In genomic region chr7:78443373-78444036, GRCm38 (mm10) we compare ENCODE assay signal across 29 mouse cellular contexts.
DNase-seq lines count a peak whose midpoint lies in the region; ATAC-seq and TF ChIP-seq lines count a peak whose summit lies in the region.
"Had no signal": no experiment of that assay in that cellular context is flagged by ENCODE, and none has a peak within 500 bp of the region (broad histone marks: within the 10 kb centered on the region; RNA-seq: fewer than 3 reads in every experiment).

No protein-coding gene starts in this region.

- DNase-seq in forebrain, embryonic 10.5 days (ENCODE audit: extremely low spot score, low spot score), result no peak
- peak; percentile 47 for DNase-seq in brain, embryonic 14.5 days (ENCODE audit: low read depth)
- peak; percentile 77 for DNase-seq in cerebellum, adult 9-10 months
- peak; percentile 26 to 53 for DNase-seq in cerebellum, postnatal 36 days
- DNase-seq in left cerebral cortex, adult 18-20 months (ENCODE audit: low spot score in 2 of 2), result no peak
- no peak for DNase-seq in hindbrain, postnatal 0 days (ENCODE audit: low spot score)
- DNase-seq in kidney, adult 9 months, result no peak
- DNase-seq: adrenal gland, postnatal 10 days; gastrocnemius, postnatal 25 days; heart, adult 18-20 months; heart, postnatal 4 days; kidney, adult 11 months; kidney, postnatal 25 days; layer of hippocampus, postnatal 36 days; lung, embryonic 14.5 days; lung, postnatal 14 days; midbrain, embryonic 14.5 days; right cerebral cortex, postnatal 25 days had no signal

- peak; percentile 61; the same call in 1 of the 2 replicates for ATAC-seq in forebrain, embryonic 13.5 days
- no peak for ATAC-seq in hindbrain, postnatal 0 days
- ATAC-seq: Patski had no signal

- WGBS in forebrain, embryonic 13.5 days, result 85% methylated on average over 5 of the region's 5 CpGs
- WGBS in forebrain, embryonic 10.5 days, result 87% methylated on average over 5 of the region's 5 CpGs
- WGBS in hindbrain, postnatal 0 days, result 87% methylated on average over 5 of the region's 5 CpGs

- no peak for TF ChIP-seq CTCF in brain, embryonic 14.5 days (IDR thresholded peaks at IDR 0.05; ENCODE audit: borderline replicate concordance, extremely low read depth, insufficient read depth, insufficient read length)
- no peak for TF ChIP-seq CTCF in hindbrain, postnatal 0 days (IDR thresholded peaks at IDR 0.05; ENCODE audit: low read depth)

- no peaks in the 10 kb centered on the region for H3K27me3 ChIP-seq in forebrain, embryonic 13.5 days
- no peaks in the 10 kb centered on the region for H3K27me3 ChIP-seq in forebrain, embryonic 10.5 days (ENCODE audit: poor library complexity, severe bottlenecking)
- no peaks in the 10 kb centered on the region for H3K27me3 ChIP-seq in hindbrain, postnatal 0 days (ENCODE audit: insufficient read depth, low read length)
- H3K27me3 ChIP-seq: embryonic facial prominence, embryonic 15.5 days; hindbrain, embryonic 13.5 days; kidney, embryonic 15.5 days; limb, embryonic 12.5 days; liver, embryonic 15.5 days; neural tube, embryonic 15.5 days; Patski; stomach, embryonic 15.5 days had no signal

- H3K4me1 ChIP-seq in forebrain, embryonic 13.5 days, result no peaks in the 10 kb centered on the region
- H3K4me1 ChIP-seq in forebrain, embryonic 10.5 days, result no peaks in the 10 kb centered on the region
- H3K4me1 ChIP-seq in hindbrain, postnatal 0 days (ENCODE audit: insufficient read depth, low read length), result no peaks in the 10 kb centered on the region
- H3K4me1 ChIP-seq: embryonic facial prominence, embryonic 10.5 days; embryonic facial prominence, embryonic 15.5 days; hindbrain, embryonic 13.5 days; kidney, embryonic 15.5 days; limb, embryonic 12.5 days; liver, embryonic 15.5 days; stomach, embryonic 15.5 days had no signal

- H3K9me3 ChIP-seq in forebrain, embryonic 13.5 days (replicated peaks), result no peaks in the 10 kb centered on the region
- H3K9me3 ChIP-seq in forebrain, embryonic 10.5 days, result no peaks in the 10 kb centered on the region
- H3K9me3 ChIP-seq in hindbrain, postnatal 0 days (ENCODE audit: low read length), result no peaks in the 10 kb centered on the region
- H3K9me3 ChIP-seq: embryonic facial prominence, embryonic 10.5 days; embryonic facial prominence, embryonic 15.5 days; hindbrain, embryonic 13.5 days; kidney, embryonic 15.5 days; limb, embryonic 12.5 days; liver, embryonic 15.5 days; neural tube, embryonic 15.5 days; stomach, embryonic 15.5 days had no signal

- no peak overlapping the region for H3K27ac ChIP-seq in forebrain, embryonic 13.5 days
- no peak overlapping the region for H3K27ac ChIP-seq in forebrain, embryonic 10.5 days
- no peak overlapping the region for H3K27ac ChIP-seq in hindbrain, postnatal 0 days
- H3K27ac ChIP-seq: embryonic facial prominence, embryonic 10.5 days; embryonic facial prominence, embryonic 15.5 days; hindbrain, embryonic 13.5 days; kidney, embryonic 15.5 days; limb, embryonic 12.5 days; liver, embryonic 15.5 days; neural tube, embryonic 15.5 days; stomach, embryonic 15.5 days had no signal

- no peak overlapping the region for H3K4me2 ChIP-seq in forebrain, embryonic 13.5 days
- H3K4me2 ChIP-seq in hindbrain, postnatal 0 days (ENCODE audit: low read depth, low read length), result no peak overlapping the region
- H3K4me2 ChIP-seq: embryonic facial prominence, embryonic 15.5 days; heart, embryonic 11.5 days; hindbrain, embryonic 13.5 days; kidney, embryonic 15.5 days; limb, embryonic 12.5 days; liver, embryonic 15.5 days; lung, embryonic 14.5 days; neural tube, embryonic 15.5 days; stomach, embryonic 15.5 days had no signal

- H3K36me3 ChIP-seq in forebrain, embryonic 13.5 days (ENCODE audit: poor library complexity, severe bottlenecking), result peaks cover 8% of the 10 kb centered on the region; the same call in 1 of the 2 replicates
- no peaks in the 10 kb centered on the region for H3K36me3 ChIP-seq in forebrain, embryonic 10.5 days (replicated peaks)
- H3K36me3 ChIP-seq in hindbrain, postnatal 0 days (ENCODE audit: insufficient read depth, low read length), result peaks cover 4% of the 10 kb centered on the region; the same call in 1 of the 2 replicates
- H3K36me3 ChIP-seq: embryonic facial prominence, embryonic 10.5 days; embryonic facial prominence, embryonic 15.5 days; kidney, embryonic 15.5 days; limb, embryonic 12.5 days; liver, embryonic 15.5 days; stomach, embryonic 15.5 days had no signal

- no peak overlapping the region for H3K4me3 ChIP-seq in forebrain, embryonic 13.5 days
- no peak overlapping the region for H3K4me3 ChIP-seq in forebrain, embryonic 10.5 days
- no peak overlapping the region for H3K4me3 ChIP-seq in hindbrain, postnatal 0 days (ENCODE audit: low read length)
- H3K4me3 ChIP-seq: embryonic facial prominence, embryonic 10.5 days; embryonic facial prominence, embryonic 15.5 days; hindbrain, embryonic 13.5 days; kidney, embryonic 15.5 days; limb, embryonic 12.5 days; liver, embryonic 15.5 days; neural tube, embryonic 15.5 days; stomach, embryonic 15.5 days had no signal

- TF ChIP-seq POLR2A in brain, embryonic 14.5 days (IDR thresholded peaks at IDR 0.05; ENCODE audit: borderline replicate concordance, extremely low read depth, insufficient read depth, insufficient read length, poor library complexity, severe bottlenecking), result no peak

- no peak overlapping the region for H3K9ac ChIP-seq in forebrain, embryonic 13.5 days
- no peak overlapping the region for H3K9ac ChIP-seq in hindbrain, postnatal 0 days (replicated peaks; ENCODE audit: low read length)
- H3K9ac ChIP-seq: embryonic facial prominence, embryonic 15.5 days; hindbrain, embryonic 13.5 days; kidney, embryonic 15.5 days; limb, embryonic 12.5 days; liver, embryonic 15.5 days; lung, embryonic 14.5 days; neural tube, embryonic 15.5 days; stomach, embryonic 15.5 days had no signal

Comparison
In these comparisons a context has a peak if more than half of its experiments do, and no peak if none do; other contexts are left out.
1. DNase-seq: peak in brain, embryonic 14.5 days (single experiment), cerebellum, adult 9-10 months (single experiment) and cerebellum, postnatal 36 days (2 of 2); none in forebrain, embryonic 10.5 days (single experiment), left cerebral cortex, adult 18-20 months (0 of 2), hindbrain, postnatal 0 days (single experiment) and kidney, adult 9 months (single experiment).